Mouse (Mus musculus): ENCODE data around the gene 1700061G19Rik. TPM values are rescaled to one million over a fixed set of nuclear protein-coding genes. Genes with fewer than 3 reads are reported as not detected.
A peak's percentile ranks its signal among the peaks of the same experiment; 100 is the strongest.

Gene 1700061G19Rik
- total and polyA plus RNA-seq, 2 experiments from 2014 or later = 0.14 to 0.48 TPM

DNA sequence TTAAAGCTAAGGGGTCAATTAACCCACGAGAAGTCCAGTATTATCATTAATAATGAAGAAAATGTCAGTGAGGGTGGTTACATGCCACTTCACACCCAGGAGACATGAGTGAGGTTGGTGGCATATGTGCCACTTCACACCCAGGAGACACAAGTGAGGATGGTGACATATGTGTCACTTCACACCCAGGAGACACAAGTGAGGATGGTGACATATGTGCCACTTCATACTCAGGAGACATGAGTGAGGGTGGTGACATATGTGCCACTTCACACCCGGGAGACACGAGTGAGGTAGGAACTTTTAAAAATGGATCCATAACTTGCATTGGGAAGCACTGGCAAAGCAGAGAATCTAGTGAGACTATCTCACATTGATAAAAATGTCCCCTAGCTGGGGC, 24.1 kb upstream of the 1700061G19Rik start:
- TF ChIP-seq CTCF (IDR thresholded peaks at IDR 0.05; ENCODE audit: low read depth) = no peak
- Histone ChIP-seq H3K9me3 (ENCODE audit: low read length) (no peaks in the 10 kb centered on the region), H3K4me3 (ENCODE audit: low read depth, low read length) (no peak overlapping the region), H3K27ac (ENCODE audit: low read depth, low read length) (no peak overlapping the region), H3K27me3 (ENCODE audit: insufficient read depth, low read length) (no peaks in the 10 kb centered on the region), H3K36me3 (ENCODE audit: insufficient read depth) (no peaks in the 10 kb centered on the region), H3K4me2 (ENCODE audit: low read depth) (no peak overlapping the region), H3K9ac (no peak overlapping the region), H3K4me1 (ENCODE audit: insufficient read depth) (no peaks in the 10 kb centered on the region)
- DNase-seq (no peak), ATAC-seq (peak; percentile 65; the same call in 1 of the 2 replicates)
- 62% methylated on average over 3 of the region's 3 CpGs for WGBS

DNA sequence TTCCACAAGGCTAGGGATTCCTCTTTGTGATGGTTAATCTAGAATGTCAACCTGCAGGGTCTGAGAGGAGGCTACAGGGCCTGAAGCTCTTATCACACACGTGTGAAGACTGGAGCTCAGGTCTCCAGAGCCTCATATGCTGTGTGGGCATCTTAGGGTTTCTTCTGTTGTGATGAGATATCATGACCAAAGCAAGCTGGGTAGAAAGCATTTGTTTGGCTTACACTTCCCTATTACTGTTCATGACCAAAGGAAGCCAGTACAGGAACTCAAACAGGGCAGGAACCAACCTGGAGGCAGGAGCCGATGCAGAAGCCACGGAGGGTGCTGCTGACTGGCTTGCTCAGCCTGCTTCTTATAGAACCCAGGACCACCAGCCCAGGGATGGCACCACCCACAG, 19.9 kb upstream of the 1700061G19Rik start:
- Histone ChIP-seq H3K27me3 (ENCODE audit: insufficient read depth, low read length) (no peaks in the 10 kb centered on the region), H3K4me3 (ENCODE audit: low read depth, low read length) (no peak overlapping the region), H3K4me1 (ENCODE audit: insufficient read depth) (no peaks in the 10 kb centered on the region), H3K9ac (no peak overlapping the region), H3K9me3 (ENCODE audit: low read length) (no peaks in the 10 kb centered on the region), H3K27ac (ENCODE audit: low read depth, low read length) (no peak overlapping the region), H3K36me3 (ENCODE audit: insufficient read depth) (no peaks in the 10 kb centered on the region), H3K4me2 (ENCODE audit: low read depth) (no peak overlapping the region)
- 82% methylated on average over 3 of the region's 3 CpGs for WGBS
- no peak for ATAC-seq
- no peak for TF ChIP-seq CTCF (IDR thresholded peaks at IDR 0.05; ENCODE audit: low read depth)
- no peak for DNase-seq

DNA sequence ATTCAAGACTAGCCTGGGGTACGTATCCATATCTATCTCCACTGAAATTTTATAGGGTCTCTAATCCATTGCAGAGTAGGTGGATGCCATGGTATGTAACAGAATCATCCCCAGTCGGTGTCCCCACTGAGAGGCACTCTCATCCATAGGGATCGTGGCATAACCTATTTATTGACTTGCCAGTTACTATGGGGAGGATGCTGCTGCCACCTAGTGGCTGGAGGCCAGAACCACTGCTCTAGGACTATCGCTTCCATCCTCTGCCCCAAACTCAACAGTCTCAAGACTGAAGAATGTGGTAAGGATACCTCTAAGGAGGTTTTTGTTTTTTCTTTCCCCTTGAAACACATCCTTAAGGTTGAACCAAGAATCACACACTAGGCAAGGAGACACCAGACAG, 17.1 kb upstream of the 1700061G19Rik start:
- Histone ChIP-seq H3K4me2 (ENCODE audit: low read depth) (no peak overlapping the region), H3K9me3 (ENCODE audit: low read length) (no peaks in the 10 kb centered on the region), H3K27ac (ENCODE audit: low read depth, low read length) (no peak overlapping the region), H3K4me1 (ENCODE audit: insufficient read depth) (no peaks in the 10 kb centered on the region), H3K36me3 (ENCODE audit: insufficient read depth) (no peaks in the 10 kb centered on the region), H3K27me3 (ENCODE audit: insufficient read depth, low read length) (no peaks in the 10 kb centered on the region), H3K9ac (no peak overlapping the region), H3K4me3 (ENCODE audit: low read depth, low read length) (no peak overlapping the region)
- WGBS = 52% methylated on average over 4 of the region's 4 CpGs
- no peak; the same call in 1 of the 2 replicates for ATAC-seq
- peak; percentile 52 for DNase-seq
- TF ChIP-seq CTCF (IDR thresholded peaks at IDR 0.05; ENCODE audit: low read depth) = peak; percentile 75

DNA sequence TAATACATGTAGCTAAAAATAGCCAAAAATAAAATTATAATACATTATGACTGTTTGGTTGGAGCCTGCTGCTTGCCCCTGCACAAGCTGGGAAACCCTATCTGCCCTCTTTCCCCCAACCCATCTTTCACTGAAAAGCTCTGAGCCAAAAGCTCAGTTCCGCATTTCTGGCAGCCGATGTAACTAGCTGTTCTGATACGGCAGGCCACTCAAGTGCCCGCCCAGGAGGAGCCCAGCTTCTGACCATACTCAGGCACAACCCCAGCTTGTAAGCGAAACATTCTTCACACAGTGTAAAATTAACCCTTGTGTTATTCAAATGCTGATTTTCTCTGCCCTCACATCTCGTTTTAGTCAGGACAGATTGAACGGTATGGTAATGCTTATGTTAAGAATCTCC, 16.4 kb upstream of the 1700061G19Rik start:
- Histone ChIP-seq H3K27ac (ENCODE audit: low read depth, low read length) (no peak overlapping the region), H3K4me1 (ENCODE audit: insufficient read depth) (no peaks in the 10 kb centered on the region), H3K4me3 (ENCODE audit: low read depth, low read length) (no peak overlapping the region), H3K9me3 (ENCODE audit: low read length) (no peaks in the 10 kb centered on the region), H3K4me2 (ENCODE audit: low read depth) (no peak overlapping the region), H3K36me3 (ENCODE audit: insufficient read depth) (no peaks in the 10 kb centered on the region), H3K9ac (no peak overlapping the region), H3K27me3 (ENCODE audit: insufficient read depth, low read length) (no peaks in the 10 kb centered on the region)
- peak; percentile 32; the same call in 1 of the 2 replicates for ATAC-seq
- no peak for TF ChIP-seq CTCF (IDR thresholded peaks at IDR 0.05; ENCODE audit: low read depth)
- no peak for DNase-seq
- WGBS = 34% methylated on average over 7 of the region's 7 CpGs

DNA sequence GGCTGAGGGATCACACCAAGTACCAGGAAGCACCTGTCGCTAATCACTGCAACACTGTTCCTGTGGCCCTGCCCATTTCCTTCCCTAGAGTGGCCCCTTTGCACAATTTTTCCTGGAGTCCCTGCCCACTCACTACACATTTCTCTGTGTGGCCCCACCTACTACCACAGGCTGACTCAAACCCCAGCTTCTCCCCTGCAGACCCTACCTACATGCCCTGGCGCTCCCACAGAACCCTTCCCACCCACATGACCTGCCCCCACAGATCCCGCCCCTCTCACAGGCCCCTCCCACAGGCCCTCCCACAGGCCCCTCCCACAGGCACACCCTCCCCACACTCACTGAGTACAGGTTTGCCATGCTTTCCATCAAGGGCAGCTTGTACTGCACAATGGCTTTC, 14.1 kb upstream of the 1700061G19Rik start:
- no peak for ATAC-seq
- Histone ChIP-seq H3K9me3 (ENCODE audit: low read length) (no peaks in the 10 kb centered on the region), H3K27me3 (ENCODE audit: insufficient read depth, low read length) (no peaks in the 10 kb centered on the region), H3K27ac (ENCODE audit: low read depth, low read length) (no peak overlapping the region), H3K4me1 (ENCODE audit: insufficient read depth) (no peaks in the 10 kb centered on the region), H3K9ac (no peak overlapping the region), H3K4me3 (ENCODE audit: low read depth, low read length) (no peak overlapping the region), H3K4me2 (ENCODE audit: low read depth) (no peak overlapping the region), H3K36me3 (ENCODE audit: insufficient read depth) (no peaks in the 10 kb centered on the region)
- no peak for DNase-seq
- TF ChIP-seq CTCF (IDR thresholded peaks at IDR 0.05; ENCODE audit: low read depth) = no peak
- WGBS = 69% methylated on average over 3 of the region's 3 CpGs

DNA sequence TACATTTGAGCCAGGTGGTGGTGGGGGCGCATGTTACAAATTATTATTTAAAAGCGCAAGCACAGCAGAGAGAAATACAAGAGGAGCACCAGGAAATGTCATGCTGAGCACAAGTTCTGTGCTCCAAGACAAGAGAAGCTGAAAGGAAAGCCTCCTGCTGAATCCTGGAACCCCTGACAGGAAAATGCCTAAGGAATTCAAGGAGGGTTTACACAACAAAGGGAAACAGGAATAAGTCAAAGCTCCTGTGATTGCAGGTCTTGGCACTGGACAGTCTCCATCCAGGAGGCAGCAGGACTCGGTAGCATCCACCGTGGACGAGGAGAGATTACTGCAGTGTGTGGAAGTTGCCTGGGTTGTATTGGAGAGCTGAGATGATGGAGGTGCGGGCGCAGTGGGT, 9.2 kb upstream of the 1700061G19Rik start:
- Histone ChIP-seq H3K27ac (ENCODE audit: low read depth, low read length) (no peak overlapping the region), H3K27me3 (ENCODE audit: insufficient read depth, low read length) (no peaks in the 10 kb centered on the region), H3K9ac (no peak overlapping the region), H3K36me3 (ENCODE audit: insufficient read depth) (no peaks in the 10 kb centered on the region), H3K4me3 (ENCODE audit: low read depth, low read length) (no peak overlapping the region), H3K4me1 (ENCODE audit: insufficient read depth) (no peaks in the 10 kb centered on the region), H3K4me2 (ENCODE audit: low read depth) (no peak overlapping the region), H3K9me3 (ENCODE audit: low read length) (no peaks in the 10 kb centered on the region)
- no peak for DNase-seq
- TF ChIP-seq CTCF (IDR thresholded peaks at IDR 0.05; ENCODE audit: low read depth) = no peak
- ATAC-seq = no peak
- WGBS = 75% methylated on average over 7 of the region's 7 CpGs

DNA sequence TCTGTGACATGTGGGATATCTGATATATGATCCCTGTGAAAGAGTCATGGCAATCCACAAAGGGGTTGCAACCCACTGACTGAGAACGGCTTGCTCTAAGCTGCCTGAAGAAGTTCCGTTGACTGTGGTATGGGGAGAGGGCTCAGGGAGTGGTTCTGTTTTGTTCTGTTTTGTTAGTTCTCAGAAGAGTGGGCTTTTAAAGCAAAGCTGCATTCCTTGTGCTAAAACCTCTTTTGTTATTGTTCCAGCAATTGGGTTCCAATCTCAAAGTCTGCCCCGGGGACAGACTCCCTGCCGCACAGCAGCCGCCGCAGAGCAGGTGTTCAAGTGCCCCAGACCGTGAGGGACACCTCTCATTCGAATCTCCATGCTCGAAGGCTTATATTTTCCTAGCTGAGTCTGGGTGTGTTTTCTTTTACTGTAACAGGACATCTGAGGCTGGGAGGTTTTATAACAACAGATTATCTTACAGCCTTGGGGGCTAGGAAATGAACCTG, 5.7 kb upstream of the 1700061G19Rik start:
- no peak overlapping the region for H3K4me2 ChIP-seq (ENCODE audit: low read depth)
- H3K27me3 ChIP-seq (ENCODE audit: insufficient read depth, low read length) = no peaks in the 10 kb centered on the region
- H3K27ac ChIP-seq (ENCODE audit: low read depth, low read length) = no peak overlapping the region
- H3K4me1 ChIP-seq (ENCODE audit: insufficient read depth) = no peaks in the 10 kb centered on the region
- WGBS = 47% methylated on average over 9 of the region's 9 CpGs
- ATAC-seq (no peak), DNase-seq (no peak)
- no peak overlapping the region for H3K9ac ChIP-seq
- no peaks in the 10 kb centered on the region for H3K36me3 ChIP-seq (ENCODE audit: insufficient read depth)
- H3K9me3 ChIP-seq (ENCODE audit: low read length) = no peaks in the 10 kb centered on the region
- no peak for TF ChIP-seq CTCF (IDR thresholded peaks at IDR 0.05; ENCODE audit: low read depth)
- H3K4me3 ChIP-seq (ENCODE audit: low read depth, low read length) = no peak overlapping the region
